Mouse (Mus musculus) neural tube, embryonic 15.5 days (tissue): ENCODE results near the gene Atn1. TPM values are rescaled to one million over a fixed set of nuclear protein-coding genes. Genes with fewer than 3 reads are reported as not detected.
A peak's percentile ranks its signal among the peaks of the same experiment; 100 is the strongest.
"Not testable (repeated sequence)": the region's sequence is repeated elsewhere in the genome, so short reads cannot be mapped to it uniquely, and the experiment has no call there.

ENCODE experiments used
- ATAC-seq: fragments of 200-750 bp; cut with Nextera tagmentation; 2 replicates; pipeline ENCODE4 v1.8.0; 2017; ENCODE audit warnings: mild to moderate bottlenecking, moderate TSS enrichment, moderate library complexity; ENCODE audit not compliant: low FRiP score
- H3K27ac ChIP-seq: fragments of 300-500 bp; sonication (generic); replicated peaks from 2 replicates; pipeline ENCODE4 v1.5.1; 2015; ENCODE audit warnings: mild to moderate bottlenecking, inconsistent platforms
- H3K27me3 ChIP-seq: fragments of 300-500 bp; sonication (generic); replicated peaks from 2 replicates; pipeline ENCODE4 v1.6.1; 2015; ENCODE audit warnings: inconsistent platforms
- H3K36me3 ChIP-seq: fragments of 300-500 bp; sonication (generic); 2 replicates; pipeline ENCODE4 v1.6.1; 2015; ENCODE audit warnings: inconsistent platforms
- H3K4me1 ChIP-seq: fragments of 300-500 bp; sonication (generic); 2 replicates; pipeline ENCODE4 v1.6.1; 2015; ENCODE audit warnings: inconsistent platforms
- H3K4me2 ChIP-seq: fragments of 300-500 bp; sonication (generic); 2 replicates; pipeline ENCODE4 v1.6.1; 2015; ENCODE audit warnings: inconsistent platforms, mild to moderate bottlenecking, moderate library complexity
- H3K4me3 ChIP-seq: fragments of 300-500 bp; sonication (generic); replicated peaks from 2 replicates; pipeline ENCODE4 v1.5.1; 2015; ENCODE audit warnings: mild to moderate bottlenecking, inconsistent platforms
- H3K9ac ChIP-seq: fragments of 300-500 bp; sonication (generic); replicated peaks from 2 replicates; pipeline ENCODE4 v1.6.1; 2015; ENCODE audit warnings: mild to moderate bottlenecking, inconsistent platforms
- H3K9me3 ChIP-seq: fragments of 300-500 bp; sonication (generic); replicated peaks from 2 replicates; pipeline ENCODE4 v1.6.1; 2016; ENCODE audit warnings: inconsistent platforms
- whole genome bisulfite sequencing: fragments of 180-500 bp; shearing (Covaris S2); methylation state at CpG from one replicate; pipeline ENCODE4 v1.1.7; 2015; ENCODE audit warnings: mixed read lengths; 5-methylcytosine and 5-hydroxymethylcytosine counted together
- polyA plus RNA-seq: library from polyadenylated mRNA; unstranded; fragments of >200 nt; fragmentation: Nextera tagmentation; extraction: Ambion mirVana; gene quantifications from 2 replicates; pipeline ENCODE4 v1.2.1, GENCODE M21; 2015

Gene Atn1
- polyA plus RNA-seq = 23.1 and 24.0 TPM in 2 replicates

- peaks cover 64% of the 10 kb centered on the region for H3K4me1 ChIP-seq
- peak; percentile 68 for ATAC-seq
- under 1% methylated on average over 69 of the region's 100 CpGs for WGBS
These were observed at the start of gene Atn1, which contains the start of gene Gm45234 for GRCm38 (mm10) chr6:124755831-124756595. Gene Atn1 (minus strand): TSS chr6:124756524. Gene Gm45234 (minus strand): TSS chr6:124756021.

GRCm38 (mm10) chr6:124805341-124806321, 49.3 kb upstream of the Atn1 start:
- Histone ChIP-seq H3K36me3 (peaks cover 5% of the 10 kb centered on the region; the same call in 1 of the 2 replicates), H3K9ac (peak overlapping the region; percentile 51), H3K4me1 (peaks cover 41% of the 10 kb centered on the region), H3K4me3 (peak overlapping the region; percentile 47), H3K9me3 (no peaks in the 10 kb centered on the region), H3K27ac (peak overlapping the region; percentile 89), H3K4me2 (peak overlapping the region; percentile 72), H3K27me3 (no peaks in the 10 kb centered on the region; the same call in 1 of the 2 replicates)
- WGBS = 1% methylated on average over 34 of the region's 34 CpGs
- ATAC-seq = peak; percentile 92

More at GRCm38 (mm10) chr6:124755831-124756595, at the start of gene Atn1, which contains the start of gene Gm45234:
- Histone ChIP-seq H3K4me2 (peak within 1 kb of the TSS; percentile 90), H3K27me3 (no peaks in the 10 kb centered on the region), H3K27ac (peak within 1 kb of the TSS; percentile 98), H3K9me3 (no peaks in the 10 kb centered on the region), H3K9ac (peak within 1 kb of the TSS; percentile 95), H3K4me3 (peak within 1 kb of the TSS; percentile 74), H3K36me3 (no peaks in the 10 kb centered on the region)

- no peaks in the 10 kb centered on the region; the same call in 1 of the 2 replicates for H3K27me3 ChIP-seq
- WGBS = 92% methylated on average over 3 of the region's 3 CpGs
- H3K36me3 ChIP-seq = no peaks in the 10 kb centered on the region
- H3K4me1 ChIP-seq = peaks cover 29% of the 10 kb centered on the region
- ATAC-seq = no peak
- H3K4me3 ChIP-seq = no peak overlapping the region
- no peak overlapping the region for H3K4me2 ChIP-seq
- H3K9me3 ChIP-seq = no peaks in the 10 kb centered on the region
- no peak overlapping the region for H3K9ac ChIP-seq
- no peak overlapping the region for H3K27ac ChIP-seq
These were observed 48.0 kb upstream of the Atn1 start for GRCm38 (mm10) chr6:124804341-124804740.

GRCm38 (mm10) chr6:124803691-124804090, 47.4 kb upstream of the Atn1 start:
- H3K4me1 ChIP-seq = peaks cover 22% of the 10 kb centered on the region
- H3K4me3 ChIP-seq, H3K36me3 ChIP-seq, ATAC-seq, H3K27me3 ChIP-seq, H3K27ac ChIP-seq, H3K9me3 ChIP-seq, H3K4me2 ChIP-seq, H3K9ac ChIP-seq: not testable (repeated sequence)
- WGBS = 94% methylated on average over 4 of the region's 4 CpGs

GRCm38 (mm10) chr6:124803061-124803460, 46.7 kb upstream of the Atn1 start:
- no peak overlapping the region for H3K9ac ChIP-seq
- H3K4me3 ChIP-seq = no peak overlapping the region
- no peaks in the 10 kb centered on the region for H3K9me3 ChIP-seq
- no peak for ATAC-seq
- no peak overlapping the region for H3K4me2 ChIP-seq
- H3K27me3 ChIP-seq = no peaks in the 10 kb centered on the region; the same call in 1 of the 2 replicates
- H3K4me1 ChIP-seq = peaks cover 16% of the 10 kb centered on the region
- 82% methylated on average over 3 of the region's 3 CpGs for WGBS
- no peak overlapping the region for H3K27ac ChIP-seq
- no peaks in the 10 kb centered on the region for H3K36me3 ChIP-seq

GRCm38 (mm10) chr6:124802400-124802799, 46.1 kb upstream of the Atn1 start:
- not testable (repeated sequence) for ATAC-seq, H3K4me3 ChIP-seq, H3K4me2 ChIP-seq, H3K27ac ChIP-seq, H3K9ac ChIP-seq, H3K9me3 ChIP-seq, H3K27me3 ChIP-seq, H3K36me3 ChIP-seq
- 18% methylated on average over 6 of the region's 9 CpGs for WGBS
- peaks cover 14% of the 10 kb centered on the region for H3K4me1 ChIP-seq

- Histone ChIP-seq H3K36me3 (no peaks in the 10 kb centered on the region), H3K4me1 (no peaks in the 10 kb centered on the region), H3K27me3 (no peaks in the 10 kb centered on the region), H3K9ac (no peak overlapping the region), H3K9me3 (no peaks in the 10 kb centered on the region), H3K4me3 (no peak overlapping the region), H3K4me2 (no peak overlapping the region), H3K27ac (no peak overlapping the region)
- ATAC-seq = no peak
- WGBS = 78% methylated on average over 2 of the region's 2 CpGs
These were observed 39.9 kb upstream of the Atn1 start for GRCm38 (mm10) chr6:124796200-124796599.

GRCm38 (mm10) chr6:124795781-124796180, 39.5 kb upstream of the Atn1 start:
- no peaks in the 10 kb centered on the region for H3K4me1 ChIP-seq
- WGBS = 61% methylated on average over 4 of the region's 4 CpGs
- no peak overlapping the region for H3K9ac ChIP-seq
- H3K4me3 ChIP-seq = no peak overlapping the region
- H3K4me2 ChIP-seq = no peak overlapping the region
- no peak overlapping the region for H3K27ac ChIP-seq
- H3K9me3 ChIP-seq = no peaks in the 10 kb centered on the region
- H3K36me3 ChIP-seq = no peaks in the 10 kb centered on the region
- no peaks in the 10 kb centered on the region for H3K27me3 ChIP-seq
- no peak for ATAC-seq

- no peaks in the 10 kb centered on the region for H3K36me3 ChIP-seq
- no peak overlapping the region for H3K9ac ChIP-seq
- no peak overlapping the region for H3K4me2 ChIP-seq
- H3K27me3 ChIP-seq = no peaks in the 10 kb centered on the region
- H3K4me1 ChIP-seq = no peaks in the 10 kb centered on the region
- no peak for ATAC-seq
- WGBS = 87% methylated on average over 3 of the region's 3 CpGs
- no peak overlapping the region for H3K4me3 ChIP-seq
- no peaks in the 10 kb centered on the region for H3K9me3 ChIP-seq
- H3K27ac ChIP-seq = no peak overlapping the region
These were observed 35.6 kb upstream of the Atn1 start for GRCm38 (mm10) chr6:124791911-124792310.

- H3K4me2 ChIP-seq = no peak overlapping the region
- no peak overlapping the region for H3K4me3 ChIP-seq
- no peak overlapping the region for H3K9ac ChIP-seq
- ATAC-seq = no peak
- no peaks in the 10 kb centered on the region for H3K27me3 ChIP-seq
- WGBS = 80% methylated on average over 4 of the region's 4 CpGs
- H3K9me3 ChIP-seq = no peaks in the 10 kb centered on the region
- no peaks in the 10 kb centered on the region for H3K4me1 ChIP-seq
- no peaks in the 10 kb centered on the region for H3K36me3 ChIP-seq
- no peak overlapping the region for H3K27ac ChIP-seq
These were observed 33.8 kb upstream of the Atn1 start for GRCm38 (mm10) chr6:124790121-124790520.

- Histone ChIP-seq H3K36me3 (no peaks in the 10 kb centered on the region), H3K9ac (no peak overlapping the region), H3K4me3 (no peak overlapping the region), H3K27ac (no peak overlapping the region), H3K4me1 (no peaks in the 10 kb centered on the region), H3K27me3 (no peaks in the 10 kb centered on the region), H3K9me3 (no peaks in the 10 kb centered on the region), H3K4me2 (no peak overlapping the region)
- 89% methylated on average over 4 of the region's 4 CpGs for WGBS
- no peak for ATAC-seq
These were observed 33.2 kb upstream of the Atn1 start for GRCm38 (mm10) chr6:124789519-124789918.
